Comparison of ENCODE assay signal across 8 mouse cellular contexts in genomic region chrX:48383643-48384042, GRCm38 (mm10). TPM values are rescaled to one million over a fixed set of nuclear protein-coding genes. Genes with fewer than 3 reads are reported as not detected.
A peak's percentile ranks its signal among the peaks of the same experiment; 100 is the strongest.
DNase-seq lines count a peak whose midpoint lies in the region; ATAC-seq lines count a peak whose summit lies in the region.

No protein-coding gene starts in this region.

- ATAC-seq in common myeloid progenitor, adult 5-6 weeks (replicated peaks; ENCODE audit: low read depth, poor library complexity, severe bottlenecking) = peak; percentile 50; the same call in 1 of the 2 replicates

- DNase-seq in gastrocnemius, adult 18-20 months (ENCODE audit: low spot score) = peak; percentile 44
- no peak for DNase-seq in gastrocnemius, postnatal 25 days
- DNase-seq in urinary bladder, postnatal 25 days (ENCODE audit: low spot score) = peak; percentile 50
- no peak for DNase-seq in urinary bladder, adult 2 months (ENCODE audit: low spot score)
- peak; percentile 64 for DNase-seq in induced T-regulatory cell, adult 2 months (ENCODE audit: low read depth)
- DNase-seq in lung, postnatal 36 days = peak; percentile 52
- DNase-seq in spleen, postnatal 4 days (ENCODE audit: low spot score in 2 of 2) = peak; percentile 49 to 84

RNA-seq across cellular contexts. Expression of gene Bcorl1, which starts 42.5 kb away (rescaled TPM):
- total RNA-seq in gastrocnemius, adult 18-20 months (2021) = 1 to 10 TPM; 5.8 to 7.5 TPM
- total RNA-seq in gastrocnemius, postnatal 25 days (2021) = 1 to 10 TPM; 6.4 to 6.8 TPM
- polyA plus RNA-seq in urinary bladder, adult 2 months (2012; rRNA removed) = 2.5 and 5.2 TPM in 2 replicates
- 4.5 and 13.3 TPM in 2 replicates for total RNA-seq in common myeloid progenitor, adult 5-6 weeks (2017)

Comparison
In these comparisons a context has a peak if more than half of its experiments do, and no peak if none do; other contexts are left out.
1. DNase-seq: peak in gastrocnemius, adult 18-20 months (single experiment), urinary bladder, postnatal 25 days (single experiment), induced T-regulatory cell, adult 2 months (single experiment), lung, postnatal 36 days (single experiment) and spleen, postnatal 4 days (2 of 2); none in gastrocnemius, postnatal 25 days (single experiment) and urinary bladder, adult 2 months (single experiment).